Mouse (Mus musculus): Measurements from ENCODE around the gene Ubl7.

The Ubl7 gene

DNA sequence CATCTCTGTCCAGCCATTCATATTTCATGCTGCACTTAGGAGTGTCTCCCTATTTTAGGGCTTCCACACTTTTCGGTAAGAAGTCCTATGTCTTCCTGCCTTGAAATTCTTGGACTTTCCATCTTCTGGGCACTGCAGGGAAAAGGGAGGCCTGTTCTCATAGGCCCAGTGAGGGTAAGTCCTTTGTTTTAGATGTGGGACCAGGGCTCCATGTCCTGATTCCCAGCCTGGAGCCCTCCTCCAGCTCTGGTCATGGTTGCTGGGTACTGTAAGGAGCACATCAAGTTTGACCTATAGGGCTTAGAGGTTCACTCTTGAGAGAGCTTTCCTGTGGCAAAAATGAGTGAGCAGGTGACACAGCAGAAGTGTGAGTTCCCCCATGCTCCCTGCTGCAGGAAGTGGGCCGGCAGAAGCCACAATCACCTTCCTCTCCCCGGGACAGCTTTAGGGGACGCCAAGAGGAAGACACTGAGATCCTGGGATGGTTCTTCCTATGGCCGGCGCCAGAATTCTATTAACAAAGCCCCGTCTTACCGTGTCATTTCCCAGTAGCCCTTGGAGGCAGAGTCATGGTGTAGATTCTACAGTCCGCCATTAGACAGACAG is 57.5 kb downstream of the Ubl7 start:
- no peak for DNase-seq

- no peak for DNase-seq
Observed at GRCm38 (mm10) chr9:57968783-57969542, 58.2 kb downstream of the Ubl7 start.

GRCm38 (mm10) chr9:57969736-57970495 is 59.1 kb downstream of the Ubl7 start:
- DNase-seq, result no peak

- no peak for DNase-seq
Observed at GRCm38 (mm10) chr9:57971413-57971812, 60.6 kb downstream of the Ubl7 start.

DNA sequence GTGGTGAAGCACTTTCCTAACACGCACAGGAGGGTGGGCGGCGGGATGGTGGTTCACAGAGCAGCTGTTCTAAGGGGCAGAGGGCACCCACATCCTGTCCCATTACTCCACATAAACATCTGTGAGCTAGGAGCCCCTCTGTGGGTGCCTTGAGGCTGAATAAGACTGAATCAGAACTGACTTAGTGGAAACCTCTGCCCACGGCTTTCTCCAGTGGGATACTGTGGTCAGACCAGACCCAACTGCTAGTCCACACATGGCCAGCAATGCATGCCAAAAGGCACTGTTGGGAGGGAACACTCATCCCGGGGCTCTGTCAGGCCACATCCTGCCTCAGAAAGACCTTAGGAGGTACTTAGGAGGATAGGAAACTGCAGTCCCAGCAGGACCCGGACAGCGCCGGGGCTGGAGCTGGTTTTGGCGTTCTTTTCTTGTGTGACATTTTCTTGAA is 61.4 kb downstream of the Ubl7 start:
- no peak for DNase-seq

DNA sequence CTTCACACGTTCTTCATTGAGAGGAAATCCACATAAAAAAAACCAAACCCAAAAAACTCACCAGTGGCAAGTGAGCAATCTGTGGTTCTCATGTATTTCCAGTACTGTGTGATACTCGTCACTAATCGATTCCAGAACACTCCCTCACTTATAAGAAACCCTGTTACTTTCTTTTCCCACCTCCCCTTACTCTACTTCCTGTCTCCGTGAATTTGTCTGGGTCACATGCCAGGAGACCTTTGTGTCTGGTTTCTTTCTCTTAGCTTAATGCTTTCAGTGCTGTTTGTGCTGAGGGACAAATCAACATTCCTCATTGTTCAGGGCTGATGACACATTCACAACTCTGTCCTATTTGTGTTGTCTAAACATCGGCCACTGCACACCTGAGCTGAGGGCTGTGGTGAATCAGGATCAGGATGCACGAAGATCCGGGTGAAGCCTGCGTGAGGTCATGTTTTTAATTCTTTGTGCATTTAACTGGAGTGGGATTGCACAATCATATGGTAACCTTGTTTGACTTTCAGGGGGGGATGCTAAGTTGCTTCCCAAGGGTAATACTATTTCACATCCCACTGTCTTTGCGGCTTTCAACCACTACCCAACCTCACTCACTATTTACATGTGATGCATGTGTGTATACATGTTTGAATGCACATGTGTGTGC is 62.1 kb downstream of the Ubl7 start:
- no peak for DNase-seq

DNA sequence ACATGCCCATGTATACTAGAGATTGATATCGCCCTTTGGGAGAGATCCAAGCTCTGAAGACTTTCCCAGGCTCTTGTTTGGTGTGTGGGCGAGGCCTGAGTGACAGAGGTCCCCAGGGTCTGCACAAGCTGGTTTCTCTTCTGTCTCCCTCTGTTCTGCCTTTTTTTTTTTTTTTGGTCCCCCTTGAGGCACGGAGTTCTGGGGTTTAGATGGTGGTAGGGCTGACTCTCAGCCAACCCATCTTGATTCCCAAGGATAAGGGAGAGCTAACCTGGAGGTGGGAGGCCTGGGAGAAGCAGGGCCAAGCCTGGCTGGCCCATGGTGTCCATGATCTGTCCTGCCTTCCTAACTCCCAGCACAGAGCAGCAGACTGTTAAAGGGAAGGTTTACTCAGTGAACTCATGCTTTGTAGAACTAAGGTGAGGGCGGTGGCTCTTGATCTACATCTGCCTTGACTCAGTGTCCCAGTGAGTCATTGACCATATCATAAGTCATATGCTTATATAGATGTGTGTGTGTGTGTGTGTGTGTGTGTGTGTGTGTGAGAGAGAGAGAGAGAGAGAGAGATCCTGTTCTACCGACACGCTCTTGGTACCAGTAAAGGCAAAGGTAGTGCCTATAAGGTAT is 62.8 kb downstream of the Ubl7 start:
- DNase-seq, result no peak

- DNase-seq, result no peak
Observed at GRCm38 (mm10) chr9:57974221-57974620, 63.4 kb downstream of the Ubl7 start.

DNA sequence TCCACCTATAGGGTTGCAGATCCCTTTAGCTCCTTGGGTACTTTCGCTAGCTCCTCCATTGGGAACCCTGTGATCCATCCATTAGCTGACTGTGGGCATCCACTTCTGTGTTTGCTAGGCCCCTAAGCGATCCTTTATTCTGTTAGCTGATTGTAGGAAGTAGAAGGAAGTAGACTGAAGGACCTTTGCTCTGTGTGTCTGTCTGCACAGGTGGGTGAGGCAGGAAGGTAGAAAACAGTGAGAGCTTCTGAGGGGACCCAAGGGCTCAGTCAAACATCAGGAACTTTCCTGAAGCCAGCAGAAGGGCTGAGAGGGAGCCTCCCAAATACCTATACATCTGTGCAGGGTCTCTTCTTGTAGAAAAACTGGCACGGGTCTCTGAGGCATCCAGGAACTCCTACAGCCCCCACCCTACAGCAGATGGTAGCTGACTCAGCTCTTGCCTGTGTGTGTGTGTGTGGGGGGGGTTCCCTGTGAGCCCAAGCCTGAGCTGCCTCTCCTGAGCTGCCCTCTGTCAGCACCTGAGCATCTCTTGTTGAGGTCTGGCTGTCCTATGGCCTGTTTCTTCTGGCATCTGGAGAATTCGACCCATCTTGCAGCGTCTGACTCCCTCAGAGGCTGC is 64.5 kb downstream of the Ubl7 start:
- DNase-seq, result no peak

GRCm38 (mm10) chr9:57978025-57978424 is 67.2 kb downstream of the Ubl7 start:
- DNase-seq, result no peak

GRCm38 (mm10) chr9:57978858-57979257 is 68.1 kb downstream of the Ubl7 start:
- DNase-seq, result no peak
